Comparison of ENCODE assay signal across 8 mouse cellular contexts in genomic region chr5:119055430-119055829, GRCm38 (mm10).
A peak's percentile ranks its signal among the peaks of the same experiment; 100 is the strongest.
DNase-seq lines count a peak whose midpoint lies in the region; ATAC-seq lines count a peak whose summit lies in the region.

No protein-coding gene starts in this region.

- DNase-seq in layer of hippocampus, adult 11-12 months (ENCODE audit: low spot score) = peak; percentile 73
- no peak for DNase-seq in layer of hippocampus, postnatal 10 days (ENCODE audit: low spot score in 2 of 2)
- peak; percentile 29 to 50 for DNase-seq in adrenal gland, postnatal 36 days
- DNase-seq in forelimb bud, embryonic 11.5 days (ENCODE audit: low read depth, low spot score) = peak; percentile 9
- peak; percentile 61 for DNase-seq in kidney, postnatal 14 days
- DNase-seq in urinary bladder, adult 2 months (ENCODE audit: low spot score) = no peak

- no peaks in the 10 kb centered on the region for H3K36me3 ChIP-seq in midbrain, embryonic 12.5 days

- peaks cover 37% of the 10 kb centered on the region for H3K27me3 ChIP-seq in midbrain, embryonic 12.5 days

- H3K4me2 ChIP-seq in midbrain, embryonic 12.5 days (replicated peaks) = peak overlapping the region; percentile 36

- under 1% methylated on average over 12 of the region's 12 CpGs for WGBS in midbrain, embryonic 12.5 days

- H3K9me3 ChIP-seq in midbrain, embryonic 12.5 days = no peaks in the 10 kb centered on the region

- ATAC-seq in midbrain, embryonic 12.5 days (ENCODE audit: low FRiP score, low read depth) = no peak
- ATAC-seq in activated CD4-positive, CD25-positive, alpha-beta regulatory T cell, adult 4 months = no peak

- H3K27ac ChIP-seq in midbrain, embryonic 12.5 days (replicated peaks) = no peak overlapping the region

- peaks cover 6% of the 10 kb centered on the region for H3K4me1 ChIP-seq in midbrain, embryonic 12.5 days

- no peak overlapping the region for H3K4me3 ChIP-seq in midbrain, embryonic 12.5 days

- H3K9ac ChIP-seq in midbrain, embryonic 12.5 days (replicated peaks) = no peak overlapping the region

Comparison
In these comparisons a context has a peak if more than half of its experiments do, and no peak if none do; other contexts are left out.
1. DNase-seq: peak in layer of hippocampus, adult 11-12 months (single experiment), adrenal gland, postnatal 36 days (2 of 2), forelimb bud, embryonic 11.5 days (single experiment) and kidney, postnatal 14 days (single experiment); none in layer of hippocampus, postnatal 10 days (0 of 2) and urinary bladder, adult 2 months (single experiment).